Mouse (Mus musculus) megakaryocyte, embryonic 14.5 days (primary cell): Measurements from ENCODE around the gene Cd180.

Experiments used
- FLI1 ChIP-seq: IDR thresholded peaks from 2 replicates; pipeline ENCODE4 v1.6.1; 2012; ENCODE audit warnings: low read length, inconsistent platforms, mixed read lengths
- GATA1 ChIP-seq: IDR thresholded peaks from 3 replicates; pipeline ENCODE4 v1.6.1; 2012; ENCODE audit warnings: mixed read lengths, low read length, inconsistent platforms, borderline replicate concordance

GRCm38 (mm10) chr13:102716973-102717372, 23.6 kb downstream of the Cd180 start:
- TF ChIP-seq GATA1 (no peak), FLI1 (no peak)
